Mouse (Mus musculus) urinary bladder, postnatal 4 days (tissue): Measurements from ENCODE around the gene Zbtb1.
"Not testable (repeated sequence)": the region's sequence is repeated elsewhere in the genome, so short reads cannot be mapped to it uniquely, and the experiment has no call there.

ENCODE experiments used
- DNase-seq, 2 experiments: peaks; one replicate each; pipeline ENCODE4 v3.0.0; 2021 to 2022; ENCODE audit warnings: low spot score in 2 of 2

The Zbtb1 gene

DNA sequence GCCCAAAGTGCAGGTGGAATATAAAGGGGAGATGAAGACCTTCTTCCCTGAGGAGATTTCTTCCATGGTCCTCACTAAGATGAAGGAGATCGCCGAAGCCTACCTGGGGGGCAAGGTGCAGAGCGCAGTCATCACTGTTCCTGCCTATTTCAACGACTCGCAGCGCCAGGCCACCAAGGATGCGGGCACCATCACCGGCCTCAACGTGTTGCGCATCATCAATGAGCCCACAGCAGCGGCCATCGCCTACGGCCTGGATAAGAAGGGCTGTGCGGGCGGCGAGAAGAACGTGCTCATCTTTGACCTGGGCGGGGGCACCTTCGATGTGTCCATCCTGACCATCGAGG, 34.7 kb downstream of the Zbtb1 start:
- no peak for DNase-seq

DNA sequence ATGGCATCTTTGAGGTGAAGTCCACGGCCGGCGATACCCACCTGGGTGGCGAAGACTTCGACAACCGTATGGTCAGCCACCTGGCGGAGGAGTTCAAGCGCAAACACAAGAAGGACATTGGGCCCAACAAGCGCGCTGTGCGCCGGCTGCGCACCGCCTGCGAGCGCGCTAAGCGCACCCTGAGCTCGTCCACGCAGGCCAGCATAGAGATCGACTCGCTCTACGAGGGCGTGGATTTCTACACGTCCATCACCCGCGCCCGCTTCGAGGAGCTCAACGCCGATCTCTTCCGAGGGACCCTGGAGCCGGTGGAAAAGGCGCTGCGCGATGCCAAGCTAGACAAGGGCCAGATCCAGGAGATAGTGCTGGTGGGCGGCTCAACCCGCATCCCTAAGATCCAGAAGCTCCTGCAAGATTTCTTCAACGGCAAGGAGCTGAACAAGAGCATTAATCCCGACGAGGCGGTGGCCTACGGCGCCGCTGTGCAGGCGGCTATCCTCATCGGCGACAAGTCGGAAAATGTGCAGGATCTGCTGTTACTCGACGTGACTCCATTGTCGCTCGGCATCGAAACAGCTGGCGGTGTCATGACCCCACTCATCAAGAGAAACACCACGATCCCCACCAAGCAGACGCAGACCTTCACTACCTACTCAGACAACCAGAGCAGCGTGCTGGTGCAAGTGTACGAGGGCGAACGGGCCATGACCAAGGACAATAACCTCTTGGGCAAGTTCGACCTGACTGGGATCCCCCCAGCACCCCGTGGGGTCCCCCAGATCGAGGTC, 35.3 kb downstream of the Zbtb1 start:
- peak in 1 of 2 experiments; percentile 28 for DNase-seq

DNA sequence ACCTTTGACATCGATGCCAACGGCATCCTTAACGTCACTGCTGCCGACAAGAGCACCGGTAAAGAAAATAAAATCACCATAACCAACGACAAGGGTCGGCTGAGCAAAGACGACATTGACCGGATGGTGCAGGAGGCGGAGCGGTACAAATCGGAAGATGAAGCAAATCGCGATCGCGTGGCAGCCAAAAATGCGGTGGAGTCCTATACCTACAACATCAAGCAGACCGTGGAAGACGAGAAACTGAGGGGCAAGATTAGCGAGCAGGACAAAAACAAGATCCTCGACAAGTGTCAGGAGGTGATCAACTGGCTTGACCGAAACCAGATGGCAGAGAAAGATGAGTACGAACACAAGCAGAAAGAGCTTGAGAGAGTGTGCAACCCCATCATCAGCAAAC, 35.9 kb downstream of the Zbtb1 start:
- DNase-seq = no peak

DNA sequence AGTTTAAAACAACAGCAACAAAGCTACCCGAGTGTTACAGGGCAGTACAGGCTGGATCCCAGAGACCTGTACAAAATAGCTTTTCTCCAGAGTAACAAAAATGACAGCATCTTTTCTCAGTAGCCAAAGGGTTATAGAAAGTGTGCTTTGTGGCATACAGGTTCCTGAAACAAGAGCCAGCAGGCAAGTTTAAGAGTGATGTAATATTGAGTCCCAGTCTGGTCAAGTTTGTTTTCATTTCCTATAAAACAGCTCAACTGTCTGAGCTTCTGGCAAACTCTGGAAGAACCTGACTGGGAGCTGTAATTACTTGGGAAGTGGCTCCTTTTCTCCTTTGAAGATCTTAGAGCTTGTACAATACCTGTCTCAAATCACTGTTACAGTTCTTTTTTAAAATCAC, 37.1 kb downstream of the Zbtb1 start:
- DNase-seq = no peak

DNA sequence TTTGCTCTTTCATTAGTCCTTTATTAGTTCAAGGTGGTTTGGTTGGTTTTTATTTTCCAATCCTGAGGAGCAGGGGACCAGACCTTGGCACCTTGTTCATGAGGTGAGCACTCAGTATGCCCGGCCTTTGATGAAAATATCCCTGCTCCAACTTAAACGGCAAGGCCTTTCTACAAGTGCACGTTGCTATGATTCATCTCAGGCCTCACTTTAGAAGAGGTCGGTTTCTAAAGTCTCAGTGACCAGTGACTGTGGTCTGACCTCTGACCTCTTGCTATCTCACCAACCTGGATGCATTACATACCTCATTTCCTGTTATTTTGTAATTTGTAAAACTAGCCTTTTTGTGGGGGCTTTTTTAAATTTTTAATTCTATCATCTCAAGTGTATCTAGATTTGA, 39.1 kb downstream of the Zbtb1 start:
- DNase-seq = no peak

DNA sequence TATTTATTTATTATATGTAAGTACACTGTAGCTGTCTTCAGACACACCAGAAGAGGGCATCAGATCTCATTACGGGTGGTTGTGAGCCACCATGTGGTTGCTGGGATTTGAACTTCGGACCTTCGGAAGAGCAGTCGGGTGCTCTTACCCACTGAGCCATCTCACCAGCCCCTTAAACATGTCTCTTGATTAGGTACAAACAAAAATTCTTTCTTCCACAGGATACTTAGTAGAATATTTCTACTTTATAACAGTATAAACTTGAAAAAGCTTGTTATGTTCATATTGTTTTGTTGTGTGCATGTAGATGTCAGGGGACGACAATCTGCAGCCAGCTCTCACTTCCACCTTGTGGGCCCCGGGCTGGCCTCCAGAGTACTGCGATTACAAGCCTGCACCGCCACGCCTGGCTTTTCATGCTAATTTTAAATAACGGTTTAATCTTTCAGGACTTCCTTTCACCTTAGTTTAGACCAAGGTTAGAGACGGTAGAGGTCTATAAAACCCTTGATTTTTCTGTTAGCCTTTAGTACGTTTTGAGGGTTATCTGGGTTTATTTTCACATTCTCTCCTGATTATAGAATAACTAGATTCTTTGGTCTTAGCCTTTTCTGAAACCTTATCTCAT, 45.4 kb downstream of the Zbtb1 start:
- DNase-seq = no peak

DNA sequence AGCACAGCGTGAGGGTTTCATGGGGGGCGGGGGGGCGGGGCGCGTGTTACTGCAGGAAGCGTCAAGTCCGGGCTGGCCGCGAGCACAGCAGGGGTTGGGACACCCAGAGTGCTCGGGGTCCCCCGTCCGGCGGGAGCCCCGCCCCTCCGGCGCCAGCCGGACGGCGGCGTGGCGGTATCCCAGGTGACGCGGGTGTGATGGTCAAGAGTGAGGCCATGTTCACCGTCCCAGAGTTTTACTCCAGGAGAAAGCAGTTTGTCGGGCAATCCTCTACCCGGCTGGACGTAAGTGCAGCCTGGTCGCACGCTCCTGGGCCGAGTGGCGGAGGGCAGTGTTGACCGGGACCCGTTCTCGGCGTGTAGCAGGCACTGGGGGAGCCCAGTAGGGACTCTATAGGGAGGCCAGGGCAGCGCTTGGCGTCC, 47.4 kb downstream of the Zbtb1 start, which contains the start of gene Ppp1r36:
Gene Ppp1r36, plus strand, starts transcription at position 106 of the 422 bp plus-strand sequence.
- DNase-seq = peak in 1 of 2 experiments; percentile 51

DNA sequence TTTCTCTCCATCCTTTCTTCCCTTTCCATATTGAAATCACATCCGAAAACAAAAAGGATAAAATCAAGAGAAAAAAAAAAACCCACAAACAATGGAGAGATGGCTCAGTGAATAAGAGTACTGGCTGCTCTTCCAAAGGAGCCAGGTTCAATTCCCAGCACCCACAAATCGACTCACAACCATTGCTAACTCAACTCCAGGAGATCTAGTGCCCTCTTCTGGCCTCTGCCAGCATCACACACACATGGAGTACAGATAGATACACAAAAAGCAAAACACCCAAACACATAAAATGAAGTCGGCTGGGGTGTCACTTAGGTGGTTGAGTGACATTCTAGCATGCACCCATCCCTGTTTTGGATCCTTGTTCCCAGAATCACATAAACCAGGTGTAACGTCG, 48.3 kb downstream of the Zbtb1 start:
- DNase-seq = no peak

DNA sequence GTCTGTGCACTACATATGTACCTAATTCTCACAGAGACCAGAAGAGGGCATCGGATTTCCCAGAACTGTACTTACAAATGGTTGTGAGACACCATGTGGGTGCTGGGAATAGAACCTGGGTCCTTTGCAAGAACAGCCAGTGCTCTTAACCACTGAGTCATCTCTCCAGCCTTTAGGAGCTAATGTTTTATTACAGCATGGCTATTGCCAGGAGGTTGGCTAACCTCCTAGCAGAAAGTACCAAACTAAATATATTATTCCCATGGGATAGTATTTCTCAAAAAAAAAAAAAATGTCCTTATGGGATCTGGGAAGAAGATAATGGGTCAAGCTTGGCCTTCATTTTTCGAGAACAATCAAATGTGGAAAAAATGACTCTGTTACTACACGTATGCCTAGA, 55.2 kb downstream of the Zbtb1 start:
- no peak for DNase-seq

DNA sequence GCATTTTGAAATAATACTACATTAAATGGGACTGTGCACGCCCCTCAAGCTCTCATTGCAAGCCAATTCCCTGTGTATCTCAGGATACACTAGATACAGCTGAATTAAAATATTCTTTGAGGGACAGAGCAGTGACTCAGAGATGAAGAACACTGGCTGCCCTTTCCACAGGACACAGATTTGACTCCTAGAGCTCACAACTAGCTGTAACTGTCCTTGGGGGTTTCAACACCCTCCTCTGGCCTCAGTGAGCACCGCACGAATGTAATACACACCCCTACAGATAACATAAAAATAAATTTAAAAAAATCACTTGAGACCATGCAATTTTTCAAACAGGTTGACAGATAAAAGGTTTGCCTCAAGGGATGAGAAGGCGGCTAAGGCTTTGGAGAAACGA, 57.5 kb downstream of the Zbtb1 start:
- no peak for DNase-seq

DNA sequence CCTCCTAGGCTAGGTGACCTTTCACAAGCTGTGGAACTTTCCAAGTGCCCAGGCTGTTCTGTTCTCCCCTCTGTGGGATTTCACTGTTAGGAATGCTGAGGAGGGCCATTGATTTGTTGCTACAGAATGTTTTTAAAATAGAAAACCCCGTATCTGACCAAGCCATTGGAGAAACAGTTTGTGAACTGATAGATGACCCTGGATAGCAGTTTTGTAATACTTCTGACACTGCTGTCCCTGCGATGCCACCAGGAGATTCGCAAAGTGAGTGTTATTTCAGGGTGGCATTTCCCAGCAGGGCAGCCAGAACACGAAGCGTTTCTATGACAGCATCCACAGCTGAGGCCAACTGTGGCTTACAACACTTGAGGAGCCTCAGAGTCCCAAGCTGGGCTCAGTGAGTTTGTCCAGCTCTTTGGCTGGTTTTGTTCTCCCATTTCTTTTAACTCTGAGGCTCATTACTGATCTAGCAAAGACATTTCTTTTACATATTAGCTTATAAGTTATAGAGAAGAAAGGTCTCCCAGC, 60.9 kb downstream of the Zbtb1 start:
- no peak for DNase-seq

DNA sequence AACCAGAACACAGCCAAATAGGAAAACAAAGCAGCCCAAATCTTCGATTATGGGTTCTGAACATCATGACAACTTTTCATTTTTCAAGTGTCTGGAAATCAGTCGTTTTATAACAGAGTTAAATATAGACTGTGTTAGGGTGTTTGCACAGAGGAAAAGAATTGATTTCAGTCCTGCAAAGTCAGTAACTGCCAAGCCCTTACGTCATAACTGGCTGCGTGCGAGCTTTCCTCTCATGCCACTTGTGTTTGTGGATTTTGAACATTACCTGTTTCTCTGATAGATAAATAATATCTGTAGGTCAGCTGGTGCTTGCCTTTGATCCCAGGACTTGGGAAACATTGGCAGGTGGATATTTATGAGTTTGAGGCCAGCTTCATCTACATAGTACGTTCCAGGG, 61.4 kb downstream of the Zbtb1 start:
- DNase-seq = no peak

DNA sequence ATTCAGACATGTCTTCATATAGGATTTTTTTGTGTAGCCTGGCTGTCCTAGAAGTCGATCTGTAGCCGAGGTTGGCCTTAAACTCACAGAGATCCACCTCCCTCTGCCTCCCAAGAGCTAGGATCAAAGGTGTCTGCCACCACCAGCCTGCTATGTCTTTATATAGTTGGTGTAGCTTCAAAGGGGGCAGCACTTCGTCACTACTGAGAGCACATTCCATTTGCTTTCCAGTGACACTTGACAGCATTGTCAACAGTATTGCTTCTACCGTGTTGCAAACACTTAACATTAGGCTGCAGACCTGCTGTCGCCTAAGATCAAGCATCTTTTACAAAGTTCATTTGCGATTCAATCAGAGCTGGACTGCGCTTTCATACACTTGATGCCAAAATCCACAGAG, 64.0 kb downstream of the Zbtb1 start:
- DNase-seq = no peak

DNA sequence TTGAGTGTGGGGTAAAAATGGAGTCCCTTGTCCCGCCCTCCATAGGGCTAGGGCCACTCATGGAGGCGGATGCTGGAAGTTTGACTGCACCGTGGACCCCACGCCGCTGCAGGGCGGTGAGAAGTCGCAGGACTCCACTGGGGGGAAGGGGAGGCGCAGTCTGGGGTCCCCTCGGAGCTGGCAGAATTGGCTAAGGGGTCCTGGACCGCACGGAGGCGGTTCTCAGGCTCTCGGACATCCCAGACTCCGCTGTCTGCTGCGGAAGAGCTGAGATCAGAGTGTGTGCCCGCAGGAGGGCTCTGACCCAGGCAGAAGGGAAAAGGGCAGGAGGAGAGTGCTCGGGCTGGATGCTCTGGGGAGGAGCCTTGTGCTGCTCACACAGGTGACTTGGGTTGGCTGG, 65.0 kb downstream of the Zbtb1 start:
- no peak for DNase-seq

DNA sequence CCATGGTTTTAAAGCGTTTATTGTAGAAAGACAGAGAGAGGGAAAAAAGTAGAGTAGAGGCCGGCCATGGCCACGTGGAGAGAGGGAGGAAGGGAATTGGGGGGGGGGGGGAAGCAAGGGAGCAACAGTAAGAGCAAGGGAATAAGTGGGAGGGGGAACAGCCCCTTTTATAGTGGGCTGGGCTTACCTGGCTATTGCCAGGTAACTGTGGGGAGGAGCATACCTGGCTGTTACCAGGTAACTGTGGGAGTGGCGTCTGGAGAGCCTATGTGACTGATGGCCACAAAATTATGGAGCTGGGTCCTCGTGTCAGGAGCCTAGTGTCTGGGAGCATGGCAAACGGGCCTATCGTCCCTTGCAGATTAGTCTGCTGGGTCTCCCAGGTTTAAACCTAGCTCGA, 65.5 kb downstream of the Zbtb1 start:
- no peak for DNase-seq

DNA sequence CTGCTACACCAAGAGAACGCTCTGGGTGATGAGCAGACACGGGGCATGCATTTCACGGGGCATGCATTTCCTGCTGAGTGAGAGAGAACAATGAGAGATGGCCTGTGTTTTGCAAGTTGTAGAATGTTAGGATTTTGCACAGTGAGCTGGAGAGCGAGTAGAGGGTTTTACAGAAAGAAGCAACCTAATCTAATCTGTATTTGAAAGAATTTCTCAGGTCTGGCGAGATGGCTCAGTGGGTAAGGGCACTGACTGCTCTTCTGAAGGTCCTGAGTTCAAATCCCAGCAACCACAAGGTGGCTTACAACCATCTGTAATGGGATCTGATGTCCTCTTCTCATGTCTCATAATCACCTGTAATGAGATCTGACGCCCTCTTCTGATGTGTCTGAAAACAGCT, 73.4 kb downstream of the Zbtb1 start:
- DNase-seq = not testable (repeated sequence)

DNA sequence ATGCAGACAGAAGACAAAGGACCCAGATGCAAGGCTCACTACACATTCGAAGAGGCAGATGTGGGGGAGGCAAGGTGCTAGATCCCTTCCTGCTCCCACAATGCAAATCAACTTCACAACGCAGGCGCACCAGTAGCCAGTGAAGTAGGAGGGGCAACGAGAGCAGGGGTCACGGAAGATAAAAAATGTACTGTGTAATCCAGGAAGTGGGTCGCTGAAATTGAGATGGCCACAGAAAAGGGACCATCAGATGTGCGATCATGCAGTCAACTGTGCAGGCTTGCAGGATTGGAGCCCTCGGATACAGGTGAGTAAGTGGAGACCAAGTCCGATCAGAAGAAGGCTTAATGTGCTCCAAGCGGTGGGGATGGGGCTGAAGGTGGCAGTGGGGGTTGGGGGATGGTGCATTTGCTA, 74.3 kb downstream of the Zbtb1 start:
- DNase-seq = no peak

DNA sequence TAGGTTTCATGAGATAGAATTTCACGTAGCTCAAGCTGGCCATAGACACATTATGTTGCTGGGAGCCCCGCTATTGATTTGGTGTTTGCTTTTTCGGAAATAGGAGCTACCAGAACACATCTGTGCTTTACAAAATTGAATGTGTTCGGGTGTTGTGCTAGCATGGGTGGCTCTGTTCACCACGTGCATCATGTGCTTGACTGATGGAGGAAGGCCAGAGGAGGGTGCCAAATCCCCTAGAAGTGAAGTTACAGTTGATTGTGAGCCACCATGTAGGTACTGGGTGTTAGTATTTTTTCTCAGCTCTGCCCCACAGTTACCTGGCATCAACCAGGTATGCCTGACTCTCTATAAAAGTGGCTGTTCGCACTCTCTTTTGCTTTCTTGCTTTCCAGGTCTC, 74.8 kb downstream of the Zbtb1 start:
- no peak for DNase-seq

DNA sequence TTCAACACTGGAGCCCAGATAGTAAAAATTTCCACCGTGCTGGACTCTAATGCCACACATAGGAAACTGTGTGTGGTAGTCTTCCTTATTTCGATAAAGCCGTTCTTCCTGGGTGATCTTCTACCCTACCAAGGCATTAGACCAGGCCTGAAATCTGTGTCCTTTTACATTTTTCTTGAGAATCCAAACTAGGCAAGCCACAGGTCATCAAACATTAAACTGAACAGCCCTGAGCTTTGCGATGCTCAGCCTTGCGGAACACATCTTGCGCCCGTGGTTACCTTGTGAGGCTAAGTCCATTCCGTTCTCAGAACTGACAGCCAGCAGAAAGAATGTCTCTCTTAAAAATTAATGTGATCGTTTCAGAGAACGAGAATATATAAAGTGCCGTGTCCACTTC, 76.1 kb downstream of the Zbtb1 start:
- DNase-seq = no peak
